Mouse (Mus musculus) megakaryocyte progenitor cell, adult 5-6 weeks (primary cell): ENCODE results near the gene Slc26a5. TPM values are rescaled to one million over a fixed set of nuclear protein-coding genes. Genes with fewer than 3 reads are reported as not detected.
A peak's percentile ranks its signal among the peaks of the same experiment; 100 is the strongest.

Experiments
- ATAC-seq: replicated peaks from 2 replicates; pipeline ENCODE4 v1.8.0; 2016; ENCODE audit warnings: mild to moderate bottlenecking, moderate TSS enrichment, inconsistent platforms; ENCODE audit not compliant: poor library complexity
- total RNA-seq, 2 experiments: library from RNA; stranded (forward) in 1 of 2; stranded (reverse) in 1 of 2; fragments of 157-497, 149-512 nt in 1 of 2; fragments of 200-1000 nt in 1 of 2; gene quantifications; 2 replicates each; pipeline versions ENCODE4 v1.2.3 to v1.2.4; 2015 to 2017

Slc26a5 gene
- total RNA-seq (2015) (not detected in 2 replicates), total RNA-seq (2017) (not detected in 2 replicates)

- no peak for ATAC-seq
Observed at GRCm38 (mm10) chr5:21865346-21866107, at the start of gene Slc26a5. Slc26a5 (minus strand) TSS chr5:21865604.

- ATAC-seq, result no peak
Observed at GRCm38 (mm10) chr5:21914776-21915175, 49.4 kb upstream of the Slc26a5 start.

GRCm38 (mm10) chr5:21912835-21913530, 47.6 kb upstream of the Slc26a5 start:
- ATAC-seq, result no peak

- no peak for ATAC-seq
Observed at GRCm38 (mm10) chr5:21910726-21911125, 45.3 kb upstream of the Slc26a5 start.

- no peak for ATAC-seq
Observed at GRCm38 (mm10) chr5:21909713-21910112, 44.3 kb upstream of the Slc26a5 start.

GRCm38 (mm10) chr5:21901411-21901810, 36.0 kb upstream of the Slc26a5 start:
- no peak for ATAC-seq

GRCm38 (mm10) chr5:21900891-21901290, 35.5 kb upstream of the Slc26a5 start:
- no peak for ATAC-seq

- no peak for ATAC-seq
Observed at GRCm38 (mm10) chr5:21898875-21899274, 33.5 kb upstream of the Slc26a5 start.

- ATAC-seq, result no peak
Observed at GRCm38 (mm10) chr5:21896586-21896985, 31.2 kb upstream of the Slc26a5 start.

- ATAC-seq, result no peak
Observed at GRCm38 (mm10) chr5:21894168-21894567, 28.8 kb upstream of the Slc26a5 start.

- no peak for ATAC-seq
Observed at GRCm38 (mm10) chr5:21866750-21867149, 1.3 kb upstream of the Slc26a5 start.

- ATAC-seq, result no peak
Observed at GRCm38 (mm10) chr5:21866311-21866712, 908 bp upstream of the Slc26a5 start.

GRCm38 (mm10) chr5:21858653-21859052, 6.8 kb downstream of the Slc26a5 start:
- no peak for ATAC-seq

- no peak for ATAC-seq
Observed at GRCm38 (mm10) chr5:21851679-21852340, 13.6 kb downstream of the Slc26a5 start.

GRCm38 (mm10) chr5:21847438-21847837, 18.0 kb downstream of the Slc26a5 start:
- ATAC-seq, result no peak

- no peak for ATAC-seq
Observed at GRCm38 (mm10) chr5:21846616-21847290, 18.7 kb downstream of the Slc26a5 start.

- peak; percentile 42; the same call in 1 of the 2 replicates for ATAC-seq
Observed at GRCm38 (mm10) chr5:21844676-21845075, 20.7 kb downstream of the Slc26a5 start.

- no peak for ATAC-seq
Observed at GRCm38 (mm10) chr5:21831761-21832160, 33.6 kb downstream of the Slc26a5 start.

- no peak for ATAC-seq
Observed at GRCm38 (mm10) chr5:21828855-21829254, 36.5 kb downstream of the Slc26a5 start.

- no peak for ATAC-seq
Observed at GRCm38 (mm10) chr5:21827643-21828042, 37.8 kb downstream of the Slc26a5 start.

GRCm38 (mm10) chr5:21826370-21826769, 39.0 kb downstream of the Slc26a5 start:
- no peak for ATAC-seq
